Mouse (Mus musculus): ENCODE results near the gene Cd209f. TPM values are rescaled to one million over a fixed set of nuclear protein-coding genes. Genes with fewer than 3 reads are reported as not detected.
A peak's percentile ranks its signal among the peaks of the same experiment; 100 is the strongest.
"Not testable (repeated sequence)": the region's sequence is repeated elsewhere in the genome, so short reads cannot be mapped to it uniquely, and the experiment has no call there.

The Cd209f gene
- not detected in 2 replicates for polyA plus RNA-seq (2015; fragmentation: Nextera tagmentation; extraction: Ambion mirVana)

DNA sequence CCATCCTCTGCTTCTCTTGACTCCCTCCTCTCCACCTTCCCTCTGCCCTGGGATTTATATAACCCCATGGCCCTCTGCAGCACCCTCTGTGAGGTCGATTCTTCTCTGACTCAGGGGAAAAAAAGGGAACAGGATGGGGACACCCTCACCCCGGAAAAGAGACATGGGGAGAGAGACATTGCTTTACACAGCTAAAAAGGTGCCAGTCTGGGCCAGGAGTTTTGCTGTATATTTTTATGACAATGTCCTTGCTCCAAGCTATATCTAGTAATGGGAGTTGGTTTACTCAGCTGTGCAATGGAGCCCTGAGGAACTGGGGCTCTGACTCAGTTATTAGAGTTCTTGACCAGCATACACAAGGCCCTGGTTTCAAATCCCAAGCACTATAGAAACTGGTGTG lies at the start of gene Cd209f:
Cd209f (minus strand) TSS at position 101 of the 400 bp plus-strand sequence.
- H3K4me2 ChIP-seq (replicated peaks); H3K4me1 ChIP-seq; H3K9ac ChIP-seq; H3K36me3 ChIP-seq; H3K4me3 ChIP-seq (replicated peaks); ATAC-seq (ENCODE audit: insufficient number of reproducible peaks, low FRiP score, low TSS enrichment, low read depth); H3K9me3 ChIP-seq (replicated peaks); H3K27ac ChIP-seq (replicated peaks); H3K27me3 ChIP-seq: not testable (repeated sequence)
- WGBS = 51% methylated on average over 2 of the region's 2 CpGs

DNA sequence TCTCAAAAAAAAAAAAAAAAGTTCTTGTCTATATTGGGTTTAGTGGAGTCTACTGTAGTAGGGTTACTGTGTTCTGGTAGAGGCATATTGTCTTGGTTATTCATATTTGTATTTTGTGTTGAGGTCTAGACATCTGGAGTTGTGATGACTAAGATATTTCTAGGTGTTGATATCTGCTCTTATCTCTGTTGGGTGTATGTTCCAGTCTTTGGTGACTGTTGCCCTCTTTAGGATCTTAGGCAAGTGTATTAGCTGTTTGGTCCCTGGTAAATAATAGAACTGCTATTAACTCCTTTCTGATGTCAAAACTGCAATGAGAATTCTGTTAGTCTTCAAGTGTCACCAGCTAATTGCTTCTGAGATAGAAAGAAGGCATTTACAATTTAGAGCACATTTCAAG lies 49.2 kb upstream of the Cd209f start:
- Histone ChIP-seq H3K4me3 (replicated peaks) (no peak overlapping the region), H3K27ac (replicated peaks) (no peak overlapping the region), H3K9me3 (replicated peaks) (no peaks in the 10 kb centered on the region), H3K9ac (no peak overlapping the region), H3K36me3 (no peaks in the 10 kb centered on the region), H3K27me3 (no peaks in the 10 kb centered on the region), H3K4me1 (no peaks in the 10 kb centered on the region), H3K4me2 (replicated peaks) (no peak overlapping the region)
- no peak for ATAC-seq (ENCODE audit: insufficient number of reproducible peaks, low FRiP score, low TSS enrichment, low read depth)

DNA sequence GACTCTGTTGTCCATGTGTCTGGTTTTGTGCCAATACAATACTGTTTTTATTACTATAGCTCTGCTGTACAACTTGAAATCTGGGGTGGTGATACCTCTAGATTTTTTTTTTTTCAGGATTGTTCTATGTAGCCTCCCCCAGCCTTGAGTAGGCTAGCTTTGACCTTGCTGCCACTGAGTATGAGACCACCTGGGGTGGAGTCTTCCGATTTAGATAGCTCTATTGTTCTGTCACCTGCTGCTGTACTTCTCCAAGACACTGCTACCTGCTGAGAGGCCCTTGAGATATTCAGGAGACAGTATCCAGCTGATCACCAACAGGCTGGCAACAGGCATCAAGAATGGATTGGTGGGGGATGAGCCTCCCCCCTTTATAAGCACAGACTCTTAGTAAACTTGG lies 41.6 kb upstream of the Cd209f start:
- no peak overlapping the region for H3K4me2 ChIP-seq (replicated peaks)
- H3K9me3 ChIP-seq (replicated peaks) = no peaks in the 10 kb centered on the region
- H3K4me1 ChIP-seq = no peaks in the 10 kb centered on the region
- no peak overlapping the region for H3K4me3 ChIP-seq (replicated peaks)
- no peaks in the 10 kb centered on the region for H3K27me3 ChIP-seq
- H3K27ac ChIP-seq (replicated peaks) = no peak overlapping the region
- ATAC-seq (ENCODE audit: insufficient number of reproducible peaks, low FRiP score, low TSS enrichment, low read depth) = no peak
- no peaks in the 10 kb centered on the region for H3K36me3 ChIP-seq
- no peak overlapping the region for H3K9ac ChIP-seq
- WGBS = 7% methylated on average over 1 of the region's 1 CpGs

DNA sequence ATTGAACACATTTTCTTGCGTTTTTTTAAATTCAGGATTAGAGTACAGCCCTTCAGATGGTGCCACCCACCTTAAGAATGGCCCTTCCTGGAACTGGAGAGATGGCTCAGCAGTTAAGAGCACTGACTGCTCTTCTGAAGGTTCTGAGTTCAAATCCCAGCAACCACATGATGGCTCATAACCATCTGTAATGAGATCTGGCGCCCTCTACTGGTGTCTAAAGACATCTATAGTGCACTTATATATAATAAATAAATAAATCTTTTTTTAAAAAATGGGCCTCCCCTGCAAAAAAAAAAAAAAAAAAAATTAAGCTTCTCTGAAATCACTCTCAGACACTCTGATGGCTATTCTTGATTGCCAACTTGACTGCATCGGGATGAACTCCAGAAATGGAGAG lies 36.1 kb upstream of the Cd209f start:
- Histone ChIP-seq H3K4me3 (replicated peaks) (no peak overlapping the region), H3K9ac (no peak overlapping the region), H3K4me2 (replicated peaks) (no peak overlapping the region), H3K27ac (replicated peaks) (no peak overlapping the region), H3K27me3 (no peaks in the 10 kb centered on the region), H3K36me3 (no peaks in the 10 kb centered on the region), H3K4me1 (no peaks in the 10 kb centered on the region), H3K9me3 (replicated peaks) (no peaks in the 10 kb centered on the region)
- no peak for ATAC-seq (ENCODE audit: insufficient number of reproducible peaks, low FRiP score, low TSS enrichment, low read depth)
- WGBS = 50% methylated on average over 3 of the region's 3 CpGs

DNA sequence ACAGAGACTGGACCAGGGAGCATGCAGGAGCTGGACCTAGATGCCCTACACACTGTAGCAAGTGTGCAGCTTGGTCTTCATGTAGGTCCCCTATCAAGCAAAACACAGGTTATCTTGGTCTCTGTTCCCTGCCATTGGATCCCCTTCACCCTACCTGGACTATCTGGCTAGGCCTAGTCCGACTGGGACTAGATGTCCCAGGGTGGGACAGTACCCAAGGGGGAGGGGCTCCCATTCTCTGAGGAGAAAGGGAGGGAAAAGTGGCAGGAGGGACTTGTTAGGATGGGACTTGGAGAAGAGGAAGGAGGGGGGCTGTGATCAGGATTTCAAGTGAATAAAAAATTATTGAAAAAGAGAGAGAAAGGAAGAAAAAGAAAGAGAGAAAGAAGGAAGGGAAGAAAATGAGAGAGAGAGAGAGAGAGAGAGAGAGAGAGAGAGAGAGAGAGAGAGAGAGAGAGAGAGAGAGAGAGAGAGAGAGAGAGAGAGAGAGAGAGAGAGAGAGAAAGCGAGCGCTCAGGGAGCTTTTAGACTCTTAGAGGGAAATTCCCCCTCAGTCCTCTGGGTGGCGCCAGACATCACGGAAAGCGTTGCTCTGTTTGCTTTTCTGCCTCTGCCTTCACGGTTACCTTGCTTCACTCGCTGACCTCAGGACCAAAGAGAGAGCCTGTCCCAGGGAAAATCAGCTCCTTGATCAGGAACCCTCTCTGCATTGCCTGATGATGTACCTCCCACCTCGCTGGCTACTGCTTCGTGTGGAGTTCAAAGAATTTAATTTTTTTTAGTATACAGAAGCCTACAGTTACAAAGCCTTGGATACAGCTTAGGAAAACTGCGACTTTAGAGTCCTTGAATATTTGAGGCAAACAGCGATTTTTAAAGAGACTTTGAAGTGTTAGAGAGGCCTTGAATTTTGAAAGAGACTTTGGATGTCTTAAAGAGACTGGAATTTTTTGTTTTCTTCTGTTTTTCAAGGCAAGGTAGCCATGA lies 34.3 kb upstream of the Cd209f start:
- Histone ChIP-seq H3K27ac (replicated peaks) (no peak overlapping the region), H3K4me2 (replicated peaks) (peak overlapping the region; percentile 25; the same call in 1 of the 2 replicates), H3K4me1 (no peaks in the 10 kb centered on the region), H3K27me3 (no peaks in the 10 kb centered on the region), H3K9ac (no peak overlapping the region), H3K36me3 (no peaks in the 10 kb centered on the region), H3K9me3 (replicated peaks) (no peaks in the 10 kb centered on the region), H3K4me3 (replicated peaks) (no peak overlapping the region)
- ATAC-seq (ENCODE audit: insufficient number of reproducible peaks, low FRiP score, low TSS enrichment, low read depth) = no peak
- 11% methylated on average over 10 of the region's 12 CpGs for WGBS

DNA sequence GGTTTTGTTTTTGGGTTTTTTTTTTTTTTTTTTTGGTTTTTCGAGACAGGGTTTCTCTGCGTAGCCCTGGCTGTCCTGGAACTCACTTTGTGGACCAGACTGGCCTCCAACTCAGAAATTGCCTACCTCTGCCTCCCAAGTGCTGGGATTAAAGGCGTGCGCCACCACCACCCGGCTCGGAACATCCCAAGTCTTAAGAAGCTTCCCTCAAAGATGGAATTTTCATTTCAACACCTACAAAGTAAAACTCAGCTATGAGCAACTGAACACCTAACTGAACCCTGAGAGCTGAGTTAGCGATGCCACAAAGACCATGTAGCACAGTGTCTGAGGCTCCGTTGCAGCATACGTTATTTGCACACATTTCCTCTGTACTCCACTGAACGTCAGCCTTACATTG lies 28.2 kb upstream of the Cd209f start, which contains the start of gene Cd209g:
Cd209g (plus strand) TSS at position 301 of the 400 bp plus-strand sequence.
- no peaks in the 10 kb centered on the region for H3K36me3 ChIP-seq
- H3K4me1 ChIP-seq = no peaks in the 10 kb centered on the region
- WGBS = 88% methylated on average over 10 of the region's 10 CpGs
- no peaks in the 10 kb centered on the region for H3K9me3 ChIP-seq (replicated peaks)
- no peak for ATAC-seq (ENCODE audit: insufficient number of reproducible peaks, low FRiP score, low TSS enrichment, low read depth)
- no peak within 1 kb of the TSS for H3K4me3 ChIP-seq (replicated peaks)
- no peak within 1 kb of the TSS for H3K9ac ChIP-seq
- no peak within 1 kb of the TSS for H3K27ac ChIP-seq (replicated peaks)
- H3K4me2 ChIP-seq (replicated peaks) = no peak within 1 kb of the TSS
- no peaks in the 10 kb centered on the region for H3K27me3 ChIP-seq

DNA sequence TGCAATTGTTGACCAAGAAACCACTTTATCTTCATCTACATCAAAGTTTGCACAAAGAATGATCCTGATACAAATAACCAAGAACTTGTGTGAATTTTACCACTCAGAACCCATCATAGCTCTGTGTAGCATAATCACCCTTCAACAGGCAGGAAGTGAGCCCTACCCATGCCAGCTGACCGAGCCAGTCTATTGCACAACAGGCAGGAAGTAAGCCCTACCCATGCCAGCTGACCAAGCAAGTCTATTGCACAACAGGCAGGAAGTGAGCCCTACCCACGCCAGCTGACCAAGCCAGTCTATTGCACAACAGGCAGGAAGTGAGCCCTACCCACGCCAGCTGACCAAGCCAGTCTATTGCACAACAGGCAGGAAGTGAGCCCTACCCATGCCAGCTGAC lies 17.1 kb downstream of the Cd209f start:
- not testable (repeated sequence) for H3K4me2 ChIP-seq (replicated peaks); H3K9ac ChIP-seq; H3K27ac ChIP-seq (replicated peaks); H3K4me3 ChIP-seq (replicated peaks); H3K27me3 ChIP-seq; H3K36me3 ChIP-seq; ATAC-seq (ENCODE audit: insufficient number of reproducible peaks, low FRiP score, low TSS enrichment, low read depth); H3K9me3 ChIP-seq (replicated peaks); H3K4me1 ChIP-seq
- WGBS = 82% methylated on average over 3 of the region's 3 CpGs

DNA sequence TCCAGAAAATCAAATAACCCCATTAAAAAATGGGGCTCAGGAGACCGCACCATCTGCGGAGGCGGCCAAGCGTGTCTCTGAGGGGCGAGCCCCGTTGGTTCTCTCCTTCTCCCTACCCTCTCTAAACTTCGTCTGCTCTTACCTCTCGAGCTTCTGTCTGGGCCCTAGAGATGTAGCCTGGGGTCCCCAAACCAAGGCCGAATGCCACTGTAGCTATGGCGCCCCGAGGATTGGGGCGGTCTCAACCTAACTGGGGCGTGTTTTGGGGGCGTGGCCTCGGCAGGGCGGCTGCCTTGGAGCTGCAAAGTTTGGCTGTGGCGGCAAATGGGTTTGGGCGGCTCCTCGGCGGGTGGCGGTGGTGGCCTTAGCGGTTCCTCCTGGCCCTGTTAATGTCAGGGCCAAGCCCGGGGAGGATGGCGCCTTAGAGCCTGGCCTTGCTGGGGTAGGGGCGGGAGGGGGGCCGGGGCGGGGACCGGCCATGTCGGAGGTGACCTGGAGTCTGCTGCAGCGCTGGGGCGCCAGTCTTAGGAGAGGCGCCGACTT lies 18.4 kb downstream of the Cd209f start:
- 34% methylated on average over 33 of the region's 33 CpGs for WGBS
- H3K27me3 ChIP-seq; H3K36me3 ChIP-seq; H3K27ac ChIP-seq (replicated peaks); H3K4me3 ChIP-seq (replicated peaks); H3K4me2 ChIP-seq (replicated peaks); H3K9me3 ChIP-seq (replicated peaks); ATAC-seq (ENCODE audit: insufficient number of reproducible peaks, low FRiP score, low TSS enrichment, low read depth); H3K9ac ChIP-seq; H3K4me1 ChIP-seq: not testable (repeated sequence)

Other genes starting within 250 kb of the Cd209f start
- not detected in 2 replicates for gene Cd209d, start 227.3 kb downstream of the Cd209f start, polyA plus RNA-seq (2015; fragmentation: Nextera tagmentation; extraction: Ambion mirVana)
- not detected in 2 replicates for gene Cd209b, start 179.0 kb downstream of the Cd209f start, polyA plus RNA-seq (2015; fragmentation: Nextera tagmentation; extraction: Ambion mirVana)
- 0.59 and 0.68 TPM in 2 replicates for gene Cd209c, start 151.1 kb downstream of the Cd209f start, polyA plus RNA-seq (2015; fragmentation: Nextera tagmentation; extraction: Ambion mirVana)
- not detected in 2 replicates for gene Cd209g, start 28.3 kb upstream of the Cd209f start, polyA plus RNA-seq (2015; fragmentation: Nextera tagmentation; extraction: Ambion mirVana)
- gene Evi5l, start 60.7 kb upstream of the Cd209f start, polyA plus RNA-seq (2015; fragmentation: Nextera tagmentation; extraction: Ambion mirVana) = 26.9 and 31.7 TPM in 2 replicates
- 1.9 and 2.5 TPM in 2 replicates for gene Prr36, start 111.6 kb upstream of the Cd209f start, polyA plus RNA-seq (2015; fragmentation: Nextera tagmentation; extraction: Ambion mirVana)
- gene Lrrc8e, start 121.0 kb upstream of the Cd209f start, polyA plus RNA-seq (2015; fragmentation: Nextera tagmentation; extraction: Ambion mirVana) = 3.2 and 3.5 TPM in 2 replicates
- 31.8 and 34.2 TPM in 2 replicates for gene Map2k7, start 132.9 kb upstream of the Cd209f start, polyA plus RNA-seq (2015; fragmentation: Nextera tagmentation; extraction: Ambion mirVana)
- gene Gm49320, start 133.0 kb upstream of the Cd209f start, polyA plus RNA-seq (2015; fragmentation: Nextera tagmentation; extraction: Ambion mirVana) = 1.1 and 1.4 TPM in 2 replicates
- gene Tgfbr3l, start 142.4 kb upstream of the Cd209f start, polyA plus RNA-seq (2015; fragmentation: Nextera tagmentation; extraction: Ambion mirVana) = 3.6 and 4.2 TPM in 2 replicates
- 58.6 and 59.9 TPM in 2 replicates for gene Snapc2, start 147.2 kb upstream of the Cd209f start, polyA plus RNA-seq (2015; fragmentation: Nextera tagmentation; extraction: Ambion mirVana)
- gene Ctxn1, start 153.4 kb upstream of the Cd209f start, polyA plus RNA-seq (2015; fragmentation: Nextera tagmentation; extraction: Ambion mirVana) = 72.7 and 80.3 TPM in 2 replicates
- gene Timm44, start 170.1 kb upstream of the Cd209f start, polyA plus RNA-seq (2015; fragmentation: Nextera tagmentation; extraction: Ambion mirVana) = 56.7 and 62.4 TPM in 2 replicates
- gene Ccl25, start 219.4 kb upstream of the Cd209f start, polyA plus RNA-seq (2015; fragmentation: Nextera tagmentation; extraction: Ambion mirVana) = 14.8 and 16.8 TPM in 2 replicates
- 209 and 213 TPM in 2 replicates for gene Elavl1, start 219.6 kb upstream of the Cd209f start, polyA plus RNA-seq (2015; fragmentation: Nextera tagmentation; extraction: Ambion mirVana)